Mouse (Mus musculus) retina, adult 2 months (tissue): ENCODE measurements around the gene 4930404N11Rik.

Experiments used
- DNase-seq: peaks from one replicate; pipeline ENCODE4 v3.0.0-alpha.2; 2012; ENCODE audit warnings: low read depth, low spot score

Gene 4930404N11Rik

GRCm38 (mm10) chr10:81365672-81366476, at the start of gene 4930404N11Rik:
Gene 4930404N11Rik, minus strand, starts transcription at chr10:81365816.
- no peak for DNase-seq

- no peak for DNase-seq
Measured at GRCm38 (mm10) chr10:81415146-81415545, 49.5 kb upstream of the 4930404N11Rik start.

- DNase-seq, result no peak
Measured at GRCm38 (mm10) chr10:81414682-81415081, 49.1 kb upstream of the 4930404N11Rik start.

GRCm38 (mm10) chr10:81413310-81414261, 48.0 kb upstream of the 4930404N11Rik start:
- DNase-seq, result peak; percentile 81

- DNase-seq, result no peak
Measured at GRCm38 (mm10) chr10:81412586-81413309, 47.1 kb upstream of the 4930404N11Rik start.

- peak; percentile 56 for DNase-seq
Measured at GRCm38 (mm10) chr10:81411471-81412400, 46.1 kb upstream of the 4930404N11Rik start.

GRCm38 (mm10) chr10:81410981-81411380, 45.4 kb upstream of the 4930404N11Rik start:
- no peak for DNase-seq

GRCm38 (mm10) chr10:81410350-81410749, 44.7 kb upstream of the 4930404N11Rik start:
- no peak for DNase-seq

GRCm38 (mm10) chr10:81409330-81409729, 43.7 kb upstream of the 4930404N11Rik start:
- no peak for DNase-seq

- no peak for DNase-seq
Measured at GRCm38 (mm10) chr10:81408871-81409291, 43.3 kb upstream of the 4930404N11Rik start.

GRCm38 (mm10) chr10:81408424-81408729, 42.8 kb upstream of the 4930404N11Rik start:
- DNase-seq, result no peak

GRCm38 (mm10) chr10:81407539-81408423, 42.2 kb upstream of the 4930404N11Rik start:
- peak; percentile 65 for DNase-seq

GRCm38 (mm10) chr10:81406504-81407440, 41.2 kb upstream of the 4930404N11Rik start:
- DNase-seq, result peak; percentile 82

- peak; percentile 58 for DNase-seq
Measured at GRCm38 (mm10) chr10:81405588-81406201, 40.1 kb upstream of the 4930404N11Rik start.

- no peak for DNase-seq
Measured at GRCm38 (mm10) chr10:81404720-81405119, 39.1 kb upstream of the 4930404N11Rik start.

- DNase-seq, result no peak
Measured at GRCm38 (mm10) chr10:81404082-81404481, 38.5 kb upstream of the 4930404N11Rik start.

- no peak for DNase-seq
Measured at GRCm38 (mm10) chr10:81403511-81403910, 37.9 kb upstream of the 4930404N11Rik start.

- no peak for DNase-seq
Measured at GRCm38 (mm10) chr10:81402227-81402765, 36.7 kb upstream of the 4930404N11Rik start.
